Mouse (Mus musculus): ENCODE measurements around the gene Hist1h2ad. TPM values are rescaled to one million over a fixed set of nuclear protein-coding genes. Genes with fewer than 3 reads are reported as not detected.

Gene Hist1h2ad
- 0.65 and 4.8 TPM in 2 replicates for polyA plus RNA-seq (2012; rRNA removed; ENCODE audit: low replicate concordance)

GRCm38 (mm10) chr13:23573898-23574524 lies at the start of gene Hist1h2ad, which contains the start of gene Hist1h2bf:
Hist1h2ad (plus strand) TSS chr13:23574381.
Hist1h2bf (minus strand) TSS chr13:23574196.

GRCm38 (mm10) chr13:23530901-23531875 lies 43.0 kb upstream of the Hist1h2ad start, which contains the start of gene Hist1h4h:
Hist1h4h (plus strand) TSS chr13:23531050.

GRCm38 (mm10) chr13:23533560-23534367 lies 40.4 kb upstream of the Hist1h2ad start, which contains the start of gene Hist1h2af:
Hist1h2af (plus strand) TSS chr13:23533906.

DNA sequence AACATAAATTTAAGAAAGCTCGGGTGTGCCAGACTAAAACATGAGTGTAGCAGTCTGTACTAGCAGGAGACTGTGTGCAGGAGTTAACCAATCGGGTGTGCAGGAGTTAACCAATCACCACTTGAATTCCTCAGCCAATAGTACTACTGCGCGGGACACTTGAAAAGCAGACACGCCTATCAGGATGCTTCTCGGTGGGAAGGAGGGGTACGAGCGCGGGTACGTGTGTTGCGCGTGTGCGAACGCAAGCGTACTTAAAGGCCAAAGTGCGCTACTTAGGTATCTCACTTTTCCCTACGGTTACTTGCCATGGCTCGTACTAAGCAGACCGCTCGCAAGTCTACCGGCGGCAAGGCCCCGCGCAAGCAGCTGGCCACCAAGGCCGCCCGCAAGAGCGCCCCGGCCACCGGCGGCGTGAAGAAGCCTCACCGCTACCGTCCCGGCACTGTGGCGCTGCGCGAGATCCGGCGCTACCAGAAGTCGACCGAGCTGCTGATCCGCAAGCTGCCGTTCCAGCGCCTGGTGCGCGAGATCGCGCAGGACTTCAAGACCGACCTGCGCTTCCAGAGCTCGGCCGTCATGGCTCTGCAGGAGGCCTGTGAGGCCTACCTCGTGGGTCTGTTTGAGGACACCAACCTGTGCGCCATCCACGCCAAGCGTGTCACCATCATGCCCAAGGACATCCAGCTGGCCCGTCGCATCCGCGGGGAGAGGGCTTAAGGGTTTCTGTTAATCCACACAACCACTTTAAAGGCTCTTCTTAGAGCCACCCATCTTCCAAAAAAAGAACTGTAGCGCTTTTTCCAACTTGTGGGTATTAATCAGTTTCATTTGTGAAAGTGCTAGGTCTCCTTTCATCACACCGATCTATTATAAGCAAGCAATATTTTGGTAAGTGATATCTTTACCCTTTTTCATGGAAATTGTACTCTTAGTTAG lies 38.8 kb upstream of the Hist1h2ad start, which contains the start of gene Hist1h3g:
Gene Hist1h3g (plus strand): TSS at position 286 of the 939 bp plus-strand sequence.

DNA sequence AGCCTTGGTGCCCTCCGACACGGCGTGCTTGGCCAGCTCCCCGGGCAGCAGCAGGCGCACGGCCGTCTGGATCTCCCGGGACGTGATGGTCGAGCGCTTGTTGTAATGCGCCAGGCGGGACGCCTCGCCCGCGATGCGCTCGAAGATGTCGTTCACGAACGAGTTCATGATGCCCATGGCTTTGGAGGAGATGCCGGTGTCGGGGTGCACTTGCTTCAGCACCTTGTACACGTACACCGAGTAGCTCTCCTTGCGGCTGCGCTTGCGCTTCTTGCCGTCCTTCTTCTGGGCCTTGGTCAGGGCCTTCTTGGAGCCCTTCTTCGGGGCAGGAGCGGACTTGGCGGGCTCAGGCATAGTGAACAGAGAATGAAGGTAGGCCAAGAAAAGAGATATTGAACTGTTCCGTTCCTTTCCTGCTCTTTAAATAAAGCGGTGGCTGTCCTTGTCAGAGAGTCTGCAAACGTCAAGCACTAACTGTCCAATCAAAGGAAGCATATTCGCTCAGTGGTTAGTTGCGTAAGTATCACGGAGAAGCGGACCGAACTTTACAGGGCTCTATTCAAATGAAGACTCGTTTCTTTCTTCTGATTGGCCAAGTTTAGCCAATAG lies 31.1 kb upstream of the Hist1h2ad start, which contains the start of gene Hist1h2bh:
Gene Hist1h2bh (minus strand): TSS at position 394 of the 609 bp plus-strand sequence.

DNA sequence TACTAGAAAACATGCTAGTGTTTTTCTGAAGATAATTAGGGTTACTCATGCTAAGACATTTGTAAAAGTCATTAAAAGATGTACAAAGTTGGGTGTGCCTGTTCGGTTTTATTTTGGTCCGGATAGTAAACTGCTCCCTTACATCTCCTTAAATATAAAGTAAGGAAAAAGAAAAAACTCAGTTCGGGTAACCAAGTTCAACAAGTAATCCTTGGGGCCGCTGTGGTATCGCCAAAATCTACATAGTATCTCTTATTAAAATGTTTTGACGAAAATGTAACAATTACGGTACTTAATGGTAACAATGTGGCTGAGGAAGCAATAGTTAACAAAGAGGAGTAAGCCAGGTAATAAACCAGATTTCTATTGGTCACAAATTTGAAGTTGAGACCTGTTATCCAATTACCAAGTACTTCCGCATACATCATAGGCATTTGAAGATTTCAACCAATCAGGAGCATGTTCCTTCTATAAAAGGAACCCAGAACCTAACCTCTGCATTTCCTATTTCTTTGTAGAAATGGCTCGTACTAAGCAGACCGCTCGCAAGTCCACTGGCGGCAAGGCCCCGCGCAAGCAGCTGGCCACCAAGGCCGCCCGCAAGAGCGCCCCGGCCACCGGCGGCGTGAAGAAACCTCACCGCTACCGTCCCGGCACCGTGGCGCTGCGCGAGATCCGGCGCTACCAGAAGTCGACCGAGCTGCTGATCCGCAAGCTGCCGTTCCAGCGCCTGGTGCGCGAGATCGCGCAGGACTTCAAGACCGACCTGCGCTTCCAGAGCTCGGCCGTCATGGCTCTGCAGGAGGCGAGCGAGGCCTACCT lies 30.0 kb upstream of the Hist1h2ad start, which contains the start of gene Hist1h3f:
Gene Hist1h3f (plus strand): TSS at position 88 of the 822 bp plus-strand sequence.

GRCm38 (mm10) chr13:23551146-23551834 lies 22.9 kb upstream of the Hist1h2ad start, which contains the start of gene Hist1h4f:
Hist1h4f (minus strand) TSS chr13:23551648.

GRCm38 (mm10) chr13:23552962-23553361 lies 21.2 kb upstream of the Hist1h2ad start, which contains the start of gene Hist1h1d:
Hist1h1d (plus strand) TSS chr13:23553262.

GRCm38 (mm10) chr13:23561883-23562659 lies 12.1 kb upstream of the Hist1h2ad start, which contains the start of gene Hist1h3e:
Hist1h3e (minus strand) TSS chr13:23562369.

DNA sequence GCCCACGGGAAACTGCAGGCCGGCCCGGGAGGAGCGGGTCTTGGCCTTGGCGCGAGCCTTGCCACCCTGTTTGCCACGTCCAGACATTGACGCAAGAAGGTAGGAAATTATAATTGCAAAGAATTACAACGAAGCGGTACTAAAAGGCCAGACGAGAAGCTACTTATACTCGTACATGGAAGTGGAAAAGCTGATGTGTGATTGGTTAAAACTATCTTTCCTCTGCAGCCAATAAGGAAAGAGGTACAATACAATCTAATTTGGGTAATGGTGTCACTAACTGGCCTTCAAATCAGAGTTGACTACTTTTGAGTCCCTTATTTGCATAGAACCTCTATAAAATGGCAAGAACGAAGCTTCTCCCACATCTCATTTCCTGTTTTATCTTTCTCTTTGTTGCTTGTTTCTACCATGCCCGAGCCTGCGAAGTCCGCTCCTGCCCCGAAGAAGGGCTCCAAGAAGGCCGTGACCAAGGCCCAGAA lies 3.1 kb upstream of the Hist1h2ad start, which contains the start of the genes Hist1h2ae and Hist1h2bg:
Gene Hist1h2ae (minus strand): TSS at position 199 of the 482 bp plus-strand sequence.
Gene Hist1h2bg (plus strand): TSS at position 375 of the 482 bp plus-strand sequence.

DNA sequence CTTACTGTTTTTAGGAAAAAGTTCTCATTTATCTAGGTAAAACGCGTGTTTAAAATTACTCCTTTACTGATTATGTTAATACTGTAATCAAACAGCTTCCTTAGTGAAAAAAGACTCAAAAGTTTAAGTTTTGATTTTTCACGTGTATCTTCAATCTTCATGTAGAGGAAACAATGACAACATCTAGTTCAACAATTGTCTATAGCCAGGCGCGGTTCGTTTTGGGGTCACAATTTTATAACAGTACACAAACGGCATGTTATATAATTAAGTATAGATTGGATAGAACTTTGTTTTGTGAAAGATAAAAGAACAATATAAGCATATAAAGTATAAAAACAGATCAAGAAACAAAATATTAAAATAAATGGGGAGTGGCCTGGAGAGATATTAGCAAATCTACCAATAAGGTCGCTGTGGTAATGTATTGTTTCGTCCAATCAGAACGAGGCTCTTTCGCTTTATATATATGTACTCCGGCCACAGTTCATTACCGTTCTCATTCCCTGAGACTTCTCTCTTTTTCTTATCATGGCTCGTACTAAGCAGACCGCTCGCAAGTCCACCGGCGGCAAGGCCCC lies 1.2 kb downstream of the Hist1h2ad start, which contains the start of gene Hist1h3d:
Gene Hist1h3d (plus strand): TSS at position 493 of the 581 bp plus-strand sequence.

GRCm38 (mm10) chr13:23581408-23582218 lies 7.4 kb downstream of the Hist1h2ad start, which contains the start of gene Hist1h4d:
Hist1h4d (plus strand) TSS chr13:23581598.

GRCm38 (mm10) chr13:23620733-23621531 lies 46.8 kb downstream of the Hist1h2ad start, which contains the start of gene Hist1h2be:
Hist1h2be (minus strand) TSS chr13:23621124.

GRCm38 (mm10) chr13:23622175-23622671 lies 48.0 kb downstream of the Hist1h2ad start, which contains the start of gene Hist1h1e:
Hist1h1e (minus strand) TSS chr13:23622558.

Measured in mammary gland, adult 2 months (tissue).